Mouse (Mus musculus) stomach, postnatal 0 days (tissue): Measurements from ENCODE around the gene Lrpap1.

Source experiments
- CTCF ChIP-seq: IDR thresholded peaks from 2 replicates; pipeline ENCODE4 v1.5.1; 2016; ENCODE audit warnings: antibody characterized with exemption, low read depth, mild to moderate bottlenecking, moderate library complexity
- EP300 ChIP-seq: optimal IDR thresholded peaks from 2 replicates; pipeline ENCODE3; 2016; ENCODE audit warnings: antibody characterized with exemption

DNA sequence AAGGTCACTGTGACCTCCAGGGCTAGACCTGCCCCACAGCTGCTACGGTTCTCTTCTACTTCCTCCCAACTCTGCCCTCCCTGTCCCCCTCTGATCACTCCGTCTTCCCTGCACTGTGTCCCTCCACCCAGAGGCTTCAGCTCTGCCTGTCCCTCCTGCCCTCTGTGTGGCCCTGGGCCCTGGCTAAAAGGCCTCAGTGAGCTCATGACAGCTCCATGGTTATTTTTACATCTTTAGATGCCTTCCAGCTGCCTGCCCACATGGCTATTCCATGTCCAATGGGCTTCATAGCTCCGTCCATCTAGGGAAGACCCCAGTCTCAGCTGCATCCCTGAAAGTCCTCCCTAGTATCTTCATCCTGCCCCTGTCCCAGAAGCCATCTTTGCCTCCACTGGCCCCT lies 45.5 kb downstream of the Lrpap1 start:
- TF ChIP-seq CTCF, result no peak
- no peak for TF ChIP-seq EP300
